Mouse (Mus musculus): ENCODE data around the gene Ncmap.

- TF ChIP-seq CTCF (IDR thresholded peaks at IDR 0.05; ENCODE audit: insufficient read depth, low read depth, low read length) (peak; percentile 62), POLR2A (IDR thresholded peaks at IDR 0.05; ENCODE audit: insufficient read depth, low read depth, low read length) (no peak)
Measured at GRCm38 (mm10) chr4:135382316-135382715, 15.7 kb downstream of the Ncmap start.

All from olfactory bulb, adult 2 months (tissue).